Mouse (Mus musculus) stomach, postnatal 0 days (tissue): ENCODE data around the gene Barhl1. TPM values are rescaled to one million over a fixed set of nuclear protein-coding genes. Genes with fewer than 3 reads are reported as not detected.
A peak's percentile ranks its signal among the peaks of the same experiment; 100 is the strongest.

Source experiments
- ATAC-seq: fragments of 200-750 bp; cut with Nextera tagmentation; 2 replicates; pipeline ENCODE4 v1.8.0; 2017; ENCODE audit not compliant: low FRiP score, low TSS enrichment
- DNase-seq: peaks from one replicate; pipeline ENCODE4 v3.0.0-alpha.2; 2016; ENCODE audit warnings: low spot score
- H3K27ac ChIP-seq: fragments of 300-500 bp; sonication (generic); replicated peaks from 2 replicates; pipeline ENCODE4 v1.5.1; 2014; ENCODE audit warnings: mild to moderate bottlenecking, control low read depth
- H3K27me3 ChIP-seq: fragments of 300-500 bp; sonication (generic); 2 replicates; pipeline ENCODE4 v1.6.1; 2014; ENCODE audit warnings: low read length; ENCODE audit not compliant: control insufficient read depth, insufficient read depth
- H3K36me3 ChIP-seq: fragments of 300-500 bp; sonication (generic); 2 replicates; pipeline ENCODE4 v1.6.1; 2014; ENCODE audit warnings: low read length, mixed read lengths; ENCODE audit not compliant: control insufficient read depth, insufficient read depth
- H3K4me1 ChIP-seq: fragments of 300-500 bp; sonication (generic); replicated peaks from 2 replicates; pipeline ENCODE4 v1.6.1; 2014; ENCODE audit warnings: antibody characterized with exemption; ENCODE audit not compliant: control insufficient read depth, insufficient read depth
- H3K4me2 ChIP-seq: fragments of 300-500 bp; sonication (generic); replicated peaks from 2 replicates; pipeline ENCODE4 v1.6.1; 2014; ENCODE audit warnings: low read depth, mild to moderate bottlenecking, control low read depth, moderate library complexity
- H3K4me3 ChIP-seq: fragments of 300-500 bp; sonication (generic); 2 replicates; pipeline ENCODE4 v1.5.1; 2014; ENCODE audit warnings: low read depth, low read length, control low read depth
- H3K9ac ChIP-seq: fragments of 300-500 bp; sonication (generic); 2 replicates; pipeline ENCODE4 v1.6.1; 2014; ENCODE audit warnings: mild to moderate bottlenecking, low read length, control low read depth, mixed read lengths
- H3K9me3 ChIP-seq: fragments of 300-500 bp; sonication (generic); 2 replicates; pipeline ENCODE4 v1.6.1; 2016; ENCODE audit warnings: low read length; ENCODE audit not compliant: control insufficient read depth
- CTCF ChIP-seq: IDR thresholded peaks from 2 replicates; pipeline ENCODE4 v1.5.1; 2016; ENCODE audit warnings: antibody characterized with exemption, low read depth, mild to moderate bottlenecking, moderate library complexity
- EP300 ChIP-seq: optimal IDR thresholded peaks from 2 replicates; pipeline ENCODE3; 2016; ENCODE audit warnings: antibody characterized with exemption
- WGBS: fragments of 180-500 bp; shearing (Covaris S2); extraction: QIAGEN DNeasy Blood & Tissue Kit; methylation state at CpG from one replicate; pipeline ENCODE4 v1.1.7; 2014; 5-methylcytosine and 5-hydroxymethylcytosine counted together
- polyA plus RNA-seq: library from polyadenylated mRNA; unstranded; fragments of >200 nt; fragmentation: Nextera tagmentation; extraction: Ambion mirVana; gene quantifications from 2 replicates; pipeline ENCODE4 v1.2.1, GENCODE M21; 2015

Gene Barhl1
- polyA plus RNA-seq, 1 experiment from 2014 or later: not detected

DNA sequence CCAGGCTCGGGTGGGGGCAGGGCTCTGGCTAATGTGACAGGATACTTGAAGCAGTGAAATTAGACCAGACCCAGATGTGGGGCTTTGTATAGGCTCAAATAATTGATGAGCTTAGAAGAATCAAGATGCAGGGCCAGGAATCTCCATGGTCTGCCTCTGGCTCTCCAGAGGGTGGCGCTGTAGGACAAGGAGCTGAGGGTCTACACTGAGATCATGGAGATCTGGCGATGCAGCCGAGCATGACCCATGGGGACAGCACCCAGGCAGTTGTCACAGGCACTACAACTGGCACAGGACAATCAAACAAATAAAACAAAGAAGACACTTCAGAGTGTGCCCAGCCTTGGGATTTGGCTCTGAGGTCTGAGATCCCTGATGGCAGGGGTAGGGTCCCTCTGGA, 7.4 kb upstream of the Barhl1 start:
- H3K27ac ChIP-seq: no peak overlapping the region
- H3K9ac ChIP-seq: no peak overlapping the region
- no peak overlapping the region for H3K4me2 ChIP-seq
- peaks cover 8% of the 10 kb centered on the region; the same call in 1 of the 2 replicates for H3K27me3 ChIP-seq
- H3K36me3 ChIP-seq: no peaks in the 10 kb centered on the region
- ATAC-seq (peak; percentile 33; the same call in 1 of the 2 replicates), DNase-seq (peak; percentile 77)
- H3K4me1 ChIP-seq: no peaks in the 10 kb centered on the region
- no peaks in the 10 kb centered on the region for H3K9me3 ChIP-seq
- no peak overlapping the region for H3K4me3 ChIP-seq
- TF ChIP-seq EP300 (no peak), CTCF (peak; percentile 92)
- 5% methylated on average over 4 of the region's 4 CpGs for WGBS

DNA sequence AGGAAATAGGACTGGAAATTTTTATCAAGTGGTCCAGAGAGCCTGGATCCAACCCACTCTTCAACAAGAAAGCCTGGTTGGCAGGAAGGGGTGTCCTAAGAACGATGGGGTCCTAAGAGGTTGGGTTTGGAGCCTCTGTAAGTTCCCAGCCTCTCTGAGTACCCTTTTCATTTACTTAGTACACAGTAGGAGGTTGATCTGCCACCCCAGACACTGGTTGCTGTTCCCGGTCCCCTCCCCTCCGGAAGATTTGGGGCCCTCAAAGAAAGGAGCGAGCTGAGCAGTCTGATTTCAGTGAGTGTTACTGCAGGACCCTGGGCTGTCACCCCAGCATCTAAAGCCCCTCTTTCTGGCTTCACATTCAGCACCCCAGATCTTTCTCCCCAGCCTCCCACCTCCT, 2.5 kb upstream of the Barhl1 start:
- Histone ChIP-seq H3K36me3 (no peaks in the 10 kb centered on the region), H3K9me3 (no peaks in the 10 kb centered on the region), H3K27ac (no peak overlapping the region), H3K4me1 (no peaks in the 10 kb centered on the region), H3K9ac (no peak overlapping the region), H3K4me2 (no peak overlapping the region), H3K4me3 (no peak overlapping the region), H3K27me3 (peaks cover 23% of the 10 kb centered on the region)
- no peak for ATAC-seq
- TF ChIP-seq EP300 (no peak), CTCF (no peak)
- DNase-seq: no peak
- 4% methylated on average over 4 of the region's 4 CpGs for WGBS

DNA sequence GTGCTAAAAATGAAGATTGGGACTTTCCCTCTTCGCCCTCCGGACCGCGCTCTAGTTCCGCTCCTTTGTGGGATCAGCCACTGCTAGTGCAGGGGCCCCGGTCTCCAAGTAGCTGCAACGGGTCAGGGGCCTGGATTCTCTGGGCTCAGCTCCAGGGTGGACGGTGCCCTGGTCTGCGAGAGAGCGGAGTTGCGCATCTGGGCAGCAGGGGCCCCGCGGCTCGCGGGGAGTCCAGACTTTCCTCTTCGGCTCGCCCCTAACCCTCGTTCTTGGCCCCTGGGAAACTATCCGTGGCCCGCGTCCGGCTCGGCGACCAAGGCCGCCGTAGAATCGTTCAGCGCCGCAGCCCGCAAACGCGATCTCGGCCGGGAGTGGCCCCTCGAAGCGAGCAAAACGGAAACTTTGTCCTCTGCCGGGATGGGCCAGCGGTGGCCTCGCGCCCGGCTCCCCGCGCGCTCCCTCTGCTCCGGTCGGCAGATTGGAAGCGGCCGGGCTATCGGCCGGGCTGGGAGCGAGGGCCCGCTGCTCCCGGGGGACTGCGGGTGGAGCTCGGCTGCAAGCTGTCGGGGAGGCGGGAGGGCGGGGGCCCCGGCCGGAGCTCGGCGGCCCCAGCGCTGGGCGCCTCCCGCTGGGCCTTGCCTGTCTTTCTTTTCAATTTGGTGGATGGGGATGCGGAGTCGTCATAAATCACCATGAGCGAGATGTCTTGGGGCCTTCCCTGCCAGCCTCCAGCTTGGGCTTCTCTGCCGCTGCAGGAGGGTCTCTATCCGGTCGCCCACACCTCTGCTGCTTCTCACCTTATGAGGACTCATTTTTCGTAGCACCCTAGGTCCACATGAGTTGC, 1.3 kb upstream of the Barhl1 start:
- TF ChIP-seq CTCF: no peak
- no peak for TF ChIP-seq EP300
- Histone ChIP-seq H3K36me3 (no peaks in the 10 kb centered on the region), H3K4me1 (no peaks in the 10 kb centered on the region), H3K4me3 (peak overlapping the region; percentile 22), H3K27ac (no peak overlapping the region), H3K9ac (no peak overlapping the region), H3K27me3 (peaks cover 23% of the 10 kb centered on the region), H3K4me2 (peak overlapping the region; percentile 34), H3K9me3 (no peaks in the 10 kb centered on the region)
- DNase-seq (no peak), ATAC-seq (no peak)
- WGBS: 1% methylated on average over 71 of the region's 73 CpGs

GRCm38 (mm10) chr2:28917156-28917517, 669 bp upstream of the Barhl1 start:
- Histone ChIP-seq H3K27me3 (peaks cover 23% of the 10 kb centered on the region), H3K4me2 (no peak overlapping the region), H3K4me1 (no peaks in the 10 kb centered on the region), H3K36me3 (no peaks in the 10 kb centered on the region), H3K9ac (no peak overlapping the region), H3K9me3 (no peaks in the 10 kb centered on the region), H3K27ac (no peak overlapping the region), H3K4me3 (no peak overlapping the region)
- DNase-seq (no peak), ATAC-seq (no peak)
- no peak for TF ChIP-seq CTCF
- TF ChIP-seq EP300: no peak
- WGBS: 11% methylated on average over 11 of the region's 11 CpGs

DNA sequence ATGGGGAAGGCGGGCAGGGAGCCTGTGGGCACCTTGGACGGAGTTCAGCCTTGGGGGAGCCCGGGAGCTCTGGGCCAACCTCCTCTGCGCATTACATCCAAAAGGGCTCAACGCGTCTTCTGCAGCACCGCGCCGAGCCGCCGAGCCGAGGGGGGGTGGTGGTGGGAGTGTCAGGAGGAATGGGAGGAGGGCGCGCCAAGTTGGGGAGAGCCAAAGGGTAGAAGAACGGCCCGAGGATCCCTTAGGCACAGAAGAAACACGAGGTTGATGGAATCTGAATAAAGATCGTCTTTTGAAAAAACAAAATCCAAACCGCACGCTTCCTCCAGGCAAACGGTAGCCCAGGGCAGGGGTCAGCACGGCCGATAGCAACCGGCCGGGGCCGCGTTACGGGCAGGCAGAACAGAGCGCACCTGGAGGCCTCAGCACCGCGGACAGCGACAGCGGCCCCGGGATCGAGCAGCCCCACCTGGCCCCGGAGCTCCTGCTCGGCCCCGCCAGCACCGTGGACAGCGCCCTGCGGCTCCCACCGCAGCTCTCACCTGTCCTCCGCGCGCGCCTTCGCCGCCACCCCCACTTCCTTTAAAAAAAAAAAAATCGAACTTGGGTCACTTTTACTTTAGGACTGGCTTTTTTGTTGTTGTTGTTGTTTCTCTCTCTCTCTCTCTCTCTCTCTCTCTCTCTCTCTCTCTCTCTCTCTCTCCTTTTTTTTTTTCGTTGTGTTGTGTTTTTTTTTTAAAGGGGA, 528 bp downstream of the Barhl1 start:
- WGBS: under 1% methylated on average over 44 of the region's 50 CpGs
- peak; percentile 93 for DNase-seq
- TF ChIP-seq CTCF (no peak), EP300 (no peak)
- H3K4me1 ChIP-seq: no peaks in the 10 kb centered on the region
- no peak overlapping the region; the same call in 1 of the 2 replicates for H3K4me2 ChIP-seq
- H3K36me3 ChIP-seq: no peaks in the 10 kb centered on the region
- peaks cover 32% of the 10 kb centered on the region for H3K27me3 ChIP-seq
- ATAC-seq: peak; percentile 87
- H3K9ac ChIP-seq: no peak overlapping the region
- no peaks in the 10 kb centered on the region for H3K9me3 ChIP-seq
- no peak overlapping the region for H3K4me3 ChIP-seq
- no peak overlapping the region for H3K27ac ChIP-seq
